Mouse (Mus musculus) heart, adult 18-20 months (tissue): Measurements from ENCODE around the gene Hist1h2bc. TPM values are rescaled to one million over a fixed set of nuclear protein-coding genes. Genes with fewer than 3 reads are reported as not detected.
"Not testable (repeated sequence)": the region's sequence is repeated elsewhere in the genome, so short reads cannot be mapped to it uniquely, and the experiment has no call there.

Experiments used
- DNase-seq, 2 experiments: peaks; one replicate each; pipeline ENCODE4 v3.0.0; 2021 to 2022; ENCODE audit warnings: mixed read lengths in 1 of 2
- long read RNA-seq, 2 experiments: library from polyadenylated mRNA; stranded (forward); transcript quantifications; one replicate each; pipeline ENCODE4 v2.0.0; 2021
- total RNA-seq, 2 experiments: library from RNA; stranded (reverse); gene quantifications; 2 replicates each; pipeline ENCODE4 v1.2.3; 2021

The Hist1h2bc gene
- total RNA-seq = 10 to 100 TPM; 71.2 to 76.1 TPM
- long read RNA-seq, experiment 1, transcript Hist1h2bc-201 (2 exons, 1,156 nt) = major isoform, 103 of 183 reads
- long read RNA-seq, experiment 1, partial matches to known transcripts = 0 of 183 reads
- long read RNA-seq, experiment 1, other reads (novel, unspliced or antisense) = 80 of 183 reads
- long read RNA-seq, experiment 2, transcript Hist1h2bc-201 (2 exons, 1,156 nt) = major isoform, 62 of 115 reads
- long read RNA-seq, experiment 2, partial matches to known transcripts = 52 of 115 reads
- long read RNA-seq, experiment 2, other reads (novel, unspliced or antisense) = 1 of 115 reads

DNA sequence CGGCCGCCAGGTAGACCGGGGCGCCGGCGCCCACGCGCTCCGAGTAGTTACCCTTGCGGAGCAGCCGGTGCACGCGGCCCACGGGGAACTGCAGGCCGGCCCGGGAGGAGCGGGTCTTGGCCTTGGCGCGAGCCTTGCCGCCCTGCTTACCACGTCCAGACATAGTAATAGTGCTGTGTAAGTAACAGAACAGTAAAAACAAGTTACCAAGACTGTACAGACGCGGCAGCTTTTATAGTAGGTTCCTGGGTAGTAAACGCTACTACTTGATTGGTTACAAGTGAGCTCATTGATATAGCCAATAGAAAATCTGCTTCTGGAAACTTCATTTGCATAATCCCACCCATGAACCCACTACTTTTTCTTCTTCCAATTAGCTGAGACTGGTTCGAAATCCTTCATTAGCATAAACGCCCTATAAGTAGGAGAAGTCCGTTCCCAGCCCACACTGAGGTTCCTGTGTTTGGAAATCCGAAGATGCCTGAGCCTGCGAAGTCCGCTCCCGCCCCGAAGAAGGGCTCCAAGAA lies at the start of gene Hist1h2bc, which contains the start of gene Hist1h2ac:
Gene Hist1h2bc, plus strand, starts transcription at position 445 of the 527 bp plus-strand sequence.
Gene Hist1h2ac, minus strand, starts transcription at position 194 of the 527 bp plus-strand sequence.
- DNase-seq = peak; percentile 89 to 94

DNA sequence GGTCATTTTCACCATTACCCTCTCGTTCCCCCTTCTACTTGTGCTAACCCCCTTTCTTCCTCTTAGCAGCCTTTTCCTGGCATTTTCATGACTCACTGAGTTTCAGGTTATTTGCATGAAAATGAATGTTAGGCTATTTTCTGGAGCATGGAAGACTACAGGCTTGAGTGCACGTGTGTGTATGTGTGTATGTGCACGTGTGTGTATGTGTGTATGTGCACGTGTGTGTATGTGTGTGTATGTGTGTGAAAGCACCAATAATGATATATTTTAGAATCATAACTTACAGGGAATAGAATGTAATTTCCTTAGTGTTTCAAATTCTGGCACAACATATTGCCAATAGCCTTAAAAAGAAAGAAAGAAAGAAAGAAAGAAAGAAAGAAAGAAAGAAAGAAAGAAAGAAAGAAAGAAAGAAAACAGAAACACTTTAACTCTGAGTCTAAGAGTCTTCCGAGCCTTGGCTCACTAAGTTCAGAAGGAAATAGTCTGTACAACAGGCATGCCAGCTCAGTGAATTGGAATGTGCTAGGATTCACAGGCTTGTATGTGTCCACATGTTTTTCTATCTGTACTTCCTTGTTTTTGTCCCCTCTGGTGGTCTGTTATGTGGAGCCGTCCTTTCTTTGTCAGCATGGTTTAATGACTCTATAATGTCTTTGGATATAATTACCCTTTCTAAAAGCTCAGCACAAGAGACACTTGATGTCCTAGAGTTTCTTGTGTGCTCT lies 24.2 kb upstream of the Hist1h2bc start:
- no peak for DNase-seq

DNA sequence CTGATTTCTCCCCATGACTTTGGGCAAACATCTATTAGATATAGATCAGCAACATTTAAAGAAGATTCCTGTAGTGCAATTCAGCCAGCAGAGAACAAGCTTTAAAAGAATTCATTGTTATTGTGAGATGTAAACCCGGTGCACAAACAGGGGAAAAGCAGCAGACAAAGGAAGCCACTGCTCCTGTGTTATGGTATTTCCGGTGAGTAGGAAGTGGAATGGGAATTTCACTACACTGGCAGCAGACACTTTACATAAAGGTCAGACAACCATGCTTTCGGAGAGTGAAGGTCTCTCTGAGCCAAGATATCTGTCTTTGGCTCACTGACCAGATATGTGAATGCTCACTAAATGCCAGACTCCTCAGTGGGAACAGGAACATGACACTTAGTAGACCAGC lies 21.5 kb upstream of the Hist1h2bc start:
- DNase-seq = no peak

DNA sequence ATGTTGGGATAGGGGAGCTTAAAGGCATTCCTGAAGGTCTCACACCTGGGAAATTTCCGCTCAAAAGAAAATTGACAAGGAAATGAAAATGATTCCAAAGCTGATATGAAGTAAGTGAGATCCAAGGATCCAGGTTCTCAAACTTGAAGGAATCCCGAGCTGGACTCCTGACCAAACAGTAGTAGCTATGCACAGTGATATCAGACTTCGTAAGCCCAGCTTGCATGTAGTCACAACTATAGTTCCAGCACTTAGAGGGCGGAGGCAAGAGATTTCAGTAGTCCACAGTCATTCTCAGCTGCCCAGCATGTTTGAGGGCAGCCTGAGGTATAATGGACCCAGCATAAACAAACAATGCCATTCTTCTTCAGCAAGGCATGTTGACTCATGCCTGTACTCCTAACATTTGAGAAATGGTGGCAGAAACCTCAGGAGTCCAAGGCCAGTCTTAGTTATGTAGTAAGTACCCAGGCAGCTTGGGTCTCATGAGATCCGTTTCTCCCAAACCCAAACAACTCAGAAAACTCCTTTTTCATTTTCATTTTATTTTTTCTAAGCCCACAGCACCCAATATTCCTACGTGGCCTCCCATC lies 1.9 kb upstream of the Hist1h2bc start:
- no peak for DNase-seq

DNA sequence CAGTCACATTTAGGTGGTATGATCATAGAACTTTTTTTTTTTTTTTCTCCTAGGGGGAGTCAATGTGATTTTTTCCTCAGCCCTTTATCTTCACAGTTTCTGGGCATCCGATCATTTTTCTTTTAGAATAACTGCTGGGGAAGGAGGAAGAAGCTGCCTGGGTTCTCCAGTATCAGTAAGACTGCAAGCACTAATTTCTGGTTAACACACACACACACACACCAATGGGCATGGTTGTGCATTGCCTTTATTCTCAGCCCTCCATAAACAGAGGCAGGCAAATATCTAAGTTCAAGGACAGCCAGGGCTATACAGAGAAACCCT lies 1.4 kb upstream of the Hist1h2bc start:
- no peak for DNase-seq

DNA sequence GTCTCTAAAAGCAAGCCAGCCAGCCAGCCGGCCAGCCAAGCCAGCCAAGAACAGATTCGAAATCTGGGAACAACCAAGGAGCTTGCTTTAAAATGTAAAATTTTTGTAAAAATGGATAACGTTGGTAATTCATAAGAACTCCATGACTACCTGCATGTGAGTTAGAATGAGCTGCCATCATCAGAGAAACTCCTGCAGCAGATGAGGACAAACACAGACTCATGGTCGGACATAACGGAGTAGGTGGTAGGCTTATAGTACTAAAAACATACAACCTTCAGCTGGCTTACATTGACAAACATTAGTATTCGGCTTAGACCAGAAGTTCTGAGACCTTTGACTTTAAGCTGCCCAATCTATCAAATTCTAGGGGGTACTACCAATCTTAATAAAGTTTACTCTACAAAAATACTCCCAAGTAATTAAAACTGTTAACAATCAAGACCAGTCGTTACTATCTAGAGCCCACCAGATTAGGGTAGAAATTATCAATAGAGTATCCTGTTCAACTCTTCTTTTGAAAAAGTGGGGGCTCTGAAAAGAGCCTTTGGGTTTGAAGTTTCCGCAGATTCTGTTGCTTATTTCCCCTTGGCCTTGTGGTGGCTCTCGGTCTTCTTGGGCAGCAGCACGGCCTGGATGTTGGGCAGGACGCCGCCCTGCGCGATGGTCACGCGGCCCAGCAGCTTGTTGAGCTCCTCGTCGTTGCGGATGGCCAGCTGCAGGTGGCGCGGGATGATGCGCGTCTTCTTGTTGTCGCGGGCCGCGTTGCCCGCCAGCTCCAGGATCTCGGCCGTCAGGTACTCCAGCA lies 848 bp upstream of the Hist1h2bc start:
- not testable (repeated sequence) for DNase-seq

DNA sequence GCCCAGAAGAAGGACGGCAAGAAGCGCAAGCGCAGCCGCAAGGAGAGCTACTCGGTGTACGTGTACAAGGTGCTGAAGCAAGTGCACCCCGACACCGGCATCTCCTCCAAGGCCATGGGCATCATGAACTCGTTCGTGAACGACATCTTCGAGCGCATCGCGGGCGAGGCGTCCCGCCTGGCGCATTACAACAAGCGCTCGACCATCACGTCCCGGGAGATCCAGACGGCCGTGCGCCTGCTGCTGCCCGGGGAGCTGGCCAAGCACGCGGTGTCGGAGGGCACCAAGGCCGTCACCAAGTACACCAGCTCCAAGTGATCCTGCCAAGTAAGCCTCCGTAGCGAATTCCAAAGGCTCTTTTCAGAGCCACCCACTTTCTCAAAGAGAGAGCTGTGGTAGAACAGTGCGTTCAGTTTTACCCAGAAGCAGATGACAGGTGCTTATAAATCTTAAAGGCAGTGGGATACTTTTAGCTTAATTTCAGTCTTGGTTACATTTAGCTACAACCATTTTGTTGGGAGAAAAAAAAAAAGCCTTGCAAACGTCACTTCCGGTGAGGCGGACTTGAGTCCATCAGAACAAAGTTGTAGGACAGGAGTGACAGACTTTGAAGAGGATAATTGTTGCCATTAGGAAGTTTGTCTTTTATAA lies 421 bp downstream of the Hist1h2bc start:
- DNase-seq = peak; percentile 69 to 71

DNA sequence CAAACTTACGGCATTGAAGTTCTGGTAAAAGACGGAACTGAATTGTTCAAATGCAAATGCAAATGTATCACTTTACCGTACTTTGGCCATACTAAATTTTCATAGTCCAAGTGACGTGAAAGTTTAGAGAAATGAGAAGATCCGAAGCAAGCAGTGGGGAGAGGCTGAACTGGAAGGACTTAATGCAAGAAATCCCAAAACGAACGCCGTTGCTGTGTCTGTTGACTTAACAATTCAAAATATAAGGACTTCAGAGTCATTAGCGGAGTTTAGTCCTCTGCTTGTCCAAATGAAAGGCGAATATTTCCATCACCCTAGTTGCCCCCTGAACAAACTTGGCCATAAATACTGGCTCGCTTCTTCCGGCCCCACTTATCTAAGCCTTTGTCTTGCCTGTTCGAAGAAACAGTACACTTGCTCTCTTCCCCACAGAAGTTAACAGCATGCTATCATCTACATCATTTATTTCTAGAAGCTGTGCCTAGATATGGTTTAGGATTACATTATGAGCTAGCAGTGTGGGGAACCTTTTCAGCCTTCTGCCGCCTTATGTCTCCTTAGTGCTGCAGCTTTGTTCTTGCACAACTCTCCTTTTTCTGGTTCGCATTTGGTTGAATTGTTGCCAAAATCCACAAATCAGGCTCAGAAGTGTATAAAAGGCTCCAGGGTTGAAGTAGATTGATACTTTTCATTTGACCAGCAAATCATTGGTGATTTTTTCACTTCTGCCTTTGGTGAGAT lies 1.3 kb downstream of the Hist1h2bc start:
- DNase-seq = peak in 1 of 2 experiments; percentile 45

DNA sequence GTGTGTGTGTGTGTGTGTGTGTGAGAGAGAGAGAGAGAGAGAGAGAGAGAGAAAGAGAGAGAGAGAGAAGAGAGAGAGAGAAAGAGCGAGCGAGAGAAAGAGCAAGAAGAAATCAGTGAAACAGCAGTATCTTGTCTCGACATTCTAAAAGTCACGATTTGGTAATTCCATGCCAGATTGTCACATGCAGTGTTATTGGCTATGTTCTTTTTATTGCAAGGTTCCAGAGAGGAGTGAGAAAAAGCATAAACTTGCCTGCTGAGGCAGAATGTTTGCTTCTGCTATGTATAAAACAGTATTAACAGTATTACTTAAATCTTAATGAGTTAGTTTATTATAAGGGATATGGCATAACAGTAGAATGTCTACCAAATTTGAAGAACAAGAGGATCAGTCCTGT lies 2.0 kb downstream of the Hist1h2bc start:
- DNase-seq = peak in 1 of 2 experiments; percentile 4

DNA sequence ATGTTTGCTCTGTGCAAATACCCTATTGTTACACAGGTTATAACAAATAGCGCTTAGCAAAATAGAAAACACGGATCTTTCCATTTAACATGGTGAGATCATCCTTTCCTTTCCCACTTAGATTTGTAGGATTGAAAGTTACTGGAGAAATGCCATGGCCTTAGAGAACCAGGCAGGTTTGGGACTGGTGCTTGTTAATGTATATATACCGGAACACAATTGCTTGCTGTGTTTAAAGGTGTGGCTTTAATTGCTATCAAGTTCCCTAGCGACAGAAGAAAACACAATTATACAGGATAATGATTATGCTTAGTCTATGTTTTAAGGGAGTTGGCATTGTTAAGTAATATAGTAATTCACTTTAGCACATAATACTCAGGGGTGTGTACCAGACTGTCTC lies 3.2 kb downstream of the Hist1h2bc start:
- DNase-seq = no peak

DNA sequence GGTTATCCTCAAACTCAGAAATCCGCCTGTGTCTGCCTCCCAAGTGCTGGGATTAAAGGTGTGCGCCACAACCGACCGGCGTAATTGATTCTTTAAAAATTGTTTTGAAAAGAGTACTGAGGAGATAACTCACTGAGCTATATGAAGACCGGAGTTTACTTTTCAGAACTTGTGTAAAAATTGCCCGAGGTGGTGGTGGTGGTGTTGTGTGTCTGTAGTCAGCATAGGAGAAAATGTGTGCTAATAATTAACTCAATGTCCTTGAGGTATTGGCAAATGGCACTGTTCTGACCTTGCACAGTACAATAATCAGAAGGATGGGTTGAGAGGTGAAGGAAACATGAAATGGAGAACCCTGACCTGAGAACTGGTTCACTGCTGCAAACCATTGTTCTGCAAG lies 3.9 kb downstream of the Hist1h2bc start:
- DNase-seq = no peak

DNA sequence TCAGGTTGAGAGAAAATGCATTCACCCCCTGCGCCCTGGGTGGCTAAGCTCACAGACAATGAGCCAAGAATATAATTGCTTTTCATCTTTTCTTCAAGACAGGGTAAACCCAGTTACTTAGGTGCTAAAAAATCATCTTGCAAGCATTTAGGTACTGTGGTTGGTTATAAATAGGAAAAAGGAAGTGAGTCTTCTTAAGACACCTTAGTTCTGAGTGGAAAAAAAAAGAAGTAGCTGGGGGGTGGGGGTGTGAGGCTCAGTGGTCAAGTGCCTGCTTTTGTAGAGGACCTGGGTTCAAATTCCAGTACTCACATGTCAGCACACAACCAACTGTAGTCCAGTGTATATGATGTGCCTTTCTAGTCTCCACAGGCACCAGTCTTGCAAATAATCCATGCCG lies 5.0 kb downstream of the Hist1h2bc start:
- no peak for DNase-seq

DNA sequence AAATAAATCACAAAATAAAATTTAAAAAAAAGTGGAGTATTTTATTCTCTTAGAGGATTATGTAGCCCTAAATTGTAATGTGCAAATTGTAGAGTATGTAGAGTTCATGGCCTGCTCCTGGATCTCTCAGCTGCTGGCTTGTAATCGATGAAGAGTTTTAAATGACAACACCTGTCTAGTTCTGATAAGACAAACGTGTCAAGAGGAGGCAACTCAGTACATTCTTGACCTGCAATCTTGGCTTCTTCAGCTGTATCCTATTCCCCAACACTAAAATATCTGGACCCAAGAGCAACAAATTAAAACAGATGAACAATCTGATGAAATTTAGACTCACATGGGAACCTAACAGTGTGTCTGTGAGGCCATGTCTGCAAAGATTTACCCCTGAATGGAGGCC lies 5.5 kb downstream of the Hist1h2bc start:
- DNase-seq = no peak

DNA sequence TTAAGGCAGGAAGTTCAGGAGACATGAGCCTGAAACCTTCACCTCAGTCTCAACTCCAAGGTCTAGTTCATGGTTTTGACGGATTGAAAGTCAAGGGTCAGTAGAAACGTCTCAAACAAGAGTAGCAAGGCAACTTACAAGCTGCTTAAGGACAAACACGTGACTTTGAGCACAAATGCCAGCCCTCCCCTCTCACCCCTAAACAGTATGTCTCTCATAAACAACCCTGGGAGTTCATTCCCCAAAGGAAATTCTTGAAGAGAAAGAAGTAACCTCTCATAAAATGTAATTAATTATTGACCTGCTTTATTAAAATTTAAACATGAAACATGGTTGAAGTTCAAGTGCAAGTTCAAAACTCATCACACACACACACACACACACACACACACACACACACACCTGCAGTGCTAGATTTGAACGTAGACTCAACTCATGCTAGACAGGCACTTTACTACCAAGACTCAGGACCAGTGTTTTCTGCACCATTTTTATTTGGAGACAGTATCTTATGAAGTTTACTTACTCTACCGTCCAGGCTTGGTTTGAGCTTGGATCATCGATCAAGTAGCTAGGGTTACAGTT lies 9.9 kb downstream of the Hist1h2bc start:
- no peak for DNase-seq

DNA sequence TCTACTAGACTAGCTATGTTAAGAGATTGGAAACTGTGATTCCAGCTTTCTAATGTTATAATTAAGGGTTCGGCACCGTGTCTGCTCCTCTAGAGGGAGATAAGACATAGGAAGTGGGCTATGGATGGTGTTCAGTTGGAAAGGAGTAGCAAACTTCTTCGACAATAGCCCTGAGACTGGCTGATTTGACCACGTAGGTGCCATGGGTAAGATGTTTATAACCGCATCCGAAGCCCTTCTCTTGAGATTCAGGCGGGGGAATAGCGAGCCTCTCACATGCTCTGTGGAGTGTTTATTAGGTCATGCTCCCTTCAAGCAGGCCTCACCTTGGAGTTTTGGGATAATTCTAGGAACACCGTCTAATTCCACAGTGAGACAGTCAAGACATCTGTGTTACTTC lies 11.0 kb downstream of the Hist1h2bc start:
- DNase-seq = no peak

DNA sequence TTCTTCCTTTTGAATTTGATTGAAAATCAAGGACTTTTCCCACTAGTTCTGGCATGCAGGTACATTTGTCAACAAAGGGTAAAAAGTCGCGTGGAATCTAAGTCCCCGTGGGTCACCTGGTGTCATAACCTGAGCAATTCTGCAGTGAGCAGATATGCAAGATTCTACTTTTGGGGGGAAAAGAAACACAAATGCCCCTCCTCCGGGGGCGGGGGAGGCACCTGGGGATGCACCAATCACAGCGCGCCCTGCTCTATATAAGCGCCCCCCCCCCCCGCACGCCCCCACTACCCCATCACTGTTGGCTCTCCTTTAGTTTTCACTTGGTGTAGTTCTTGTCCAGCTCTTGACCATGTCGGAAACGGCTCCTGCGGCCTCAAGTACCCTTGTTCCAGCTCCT lies 11.5 kb downstream of the Hist1h2bc start, which contains the start of gene Hist1h1t:
Gene Hist1h1t, plus strand, starts transcription at position 301 of the 400 bp plus-strand sequence.
- DNase-seq = no peak

DNA sequence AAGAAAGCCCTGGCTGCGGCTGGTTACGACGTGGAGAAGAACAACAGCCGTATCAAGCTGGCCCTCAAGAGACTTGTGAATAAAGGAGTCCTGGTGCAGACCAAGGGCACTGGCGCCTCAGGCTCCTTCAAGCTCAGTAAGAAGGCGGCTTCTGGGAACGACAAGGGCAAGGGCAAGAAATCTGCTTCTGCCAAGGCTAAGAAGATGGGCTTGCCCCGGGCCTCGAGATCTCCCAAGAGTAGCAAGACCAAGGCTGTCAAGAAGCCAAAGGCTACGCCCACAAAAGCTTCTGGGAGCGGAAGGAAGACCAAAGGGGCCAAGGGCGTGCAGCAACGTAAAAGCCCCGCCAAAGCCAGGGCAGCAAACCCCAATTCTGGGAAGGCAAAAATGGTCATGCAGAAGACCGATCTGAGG lies 12.1 kb downstream of the Hist1h2bc start:
- DNase-seq = no peak

DNA sequence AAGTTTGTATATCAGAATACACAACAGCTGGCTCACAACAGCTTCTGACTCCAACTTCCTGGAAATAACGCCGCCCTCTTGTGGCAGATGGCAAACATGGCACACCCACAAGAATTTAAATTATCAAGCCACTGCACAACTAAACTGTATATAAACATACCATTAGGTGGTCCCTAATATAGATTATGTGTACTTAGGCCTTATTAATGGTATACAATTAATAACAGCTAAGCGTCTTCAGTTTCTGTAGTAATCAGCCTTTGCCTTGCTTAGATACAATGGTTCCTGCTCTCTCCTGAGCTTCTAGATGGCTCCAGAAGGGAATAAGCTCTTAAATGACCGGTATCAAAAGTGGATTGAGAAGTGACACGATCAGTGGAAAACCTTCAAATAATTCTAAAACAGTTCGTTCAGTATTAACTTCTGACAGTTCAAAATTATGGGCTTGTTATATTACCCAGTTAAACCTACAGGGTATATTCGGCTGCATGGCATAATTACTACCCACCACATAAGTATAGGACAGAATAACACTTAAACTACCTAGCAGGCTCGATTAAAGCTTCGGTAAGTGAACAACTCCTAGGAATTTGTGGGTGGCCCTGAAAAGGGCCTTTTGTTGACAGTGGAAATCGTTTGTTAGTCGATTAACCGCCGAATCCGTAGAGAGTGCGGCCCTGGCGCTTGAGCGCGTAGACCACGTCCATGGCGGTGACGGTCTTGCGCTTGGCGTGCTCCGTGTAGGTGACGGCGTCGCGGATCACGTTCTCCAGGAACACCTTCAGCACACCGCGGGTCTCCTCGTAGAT lies 13.7 kb downstream of the Hist1h2bc start:
- peak; percentile 52 to 73 for DNase-seq

DNA sequence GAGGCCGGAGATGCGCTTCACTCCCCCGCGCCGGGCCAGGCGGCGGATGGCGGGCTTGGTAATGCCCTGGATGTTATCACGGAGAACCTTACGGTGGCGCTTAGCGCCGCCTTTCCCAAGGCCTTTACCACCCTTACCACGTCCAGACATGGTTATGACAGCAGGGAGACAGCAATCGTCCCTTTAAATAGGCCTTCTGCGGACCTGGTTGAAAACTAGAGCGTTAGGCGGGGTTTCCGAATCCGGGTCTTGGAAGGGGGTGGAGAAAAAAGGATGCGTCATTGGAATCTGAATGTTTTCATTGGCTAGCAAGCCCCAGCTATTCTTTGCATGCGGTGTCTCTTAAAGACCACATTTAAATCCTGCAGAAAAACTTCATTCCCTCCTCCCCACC lies 14.3 kb downstream of the Hist1h2bc start, which contains the start of gene Hist1h4c:
Gene Hist1h4c, minus strand, starts transcription at position 155 of the 394 bp plus-strand sequence.
- DNase-seq = peak; percentile 99 to 100
